Mouse (Mus musculus): ENCODE results near the gene Irs1. TPM values are rescaled to one million over a fixed set of nuclear protein-coding genes. Genes with fewer than 3 reads are reported as not detected.

Gene Irs1
- total and polyA plus RNA-seq, 3 experiments = not detected

DNA sequence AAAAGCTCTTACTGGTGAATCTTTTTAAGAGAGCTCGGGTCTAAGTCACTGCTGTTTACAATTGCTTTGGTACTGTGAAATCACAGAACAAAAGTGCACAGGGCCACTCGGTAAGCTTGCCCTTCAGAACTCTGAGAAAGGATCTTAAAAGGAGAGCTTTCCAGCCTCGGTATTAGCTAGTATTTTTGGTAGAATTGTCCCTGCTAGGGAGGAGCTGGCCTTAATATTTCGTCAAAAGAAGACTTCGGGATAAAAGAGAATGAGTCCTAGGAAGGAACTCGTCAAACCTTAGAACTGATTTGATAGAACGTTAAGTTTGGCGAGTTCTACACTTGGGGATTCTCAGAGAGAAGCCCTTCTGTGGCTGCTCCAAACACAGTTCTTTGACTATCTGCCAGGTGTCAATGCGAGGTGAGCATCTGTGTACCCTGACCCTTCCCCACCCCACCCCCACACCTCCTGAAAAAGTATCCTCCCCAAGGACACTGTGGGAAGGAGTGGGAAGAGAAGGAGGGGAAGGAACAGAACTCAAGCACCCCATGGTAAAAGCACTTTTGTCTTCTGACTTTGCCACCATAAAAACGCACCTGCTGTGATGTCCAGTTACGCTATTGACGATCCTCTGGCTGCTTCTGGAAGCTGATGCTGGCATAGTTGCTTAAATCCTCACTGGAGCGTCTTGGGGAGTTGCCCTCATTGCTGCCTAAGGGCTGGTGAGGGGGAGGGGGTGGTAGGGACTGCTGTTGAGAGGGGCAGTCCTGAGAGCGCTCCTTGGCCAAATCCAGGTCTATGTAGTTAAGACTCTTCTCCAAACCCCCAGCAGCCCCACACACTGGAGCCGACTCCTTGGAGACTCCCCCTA is 4.8 kb downstream of the Irs1 start:
- DNase-seq (ENCODE audit: extremely low read depth) = no peak
- Histone ChIP-seq H3K27me3 (replicated peaks) (no peaks in the 10 kb centered on the region), H3K27ac (ENCODE audit: insufficient read depth, low read depth) (no peak overlapping the region), H3K4me2 (ENCODE audit: insufficient read depth, low read depth, poor library complexity, severe bottlenecking) (no peak overlapping the region), H3K9me3 (replicated peaks; ENCODE audit: low read length) (peaks cover 18% of the 10 kb centered on the region), H3K9ac (ENCODE audit: insufficient read depth, low read depth) (no peak overlapping the region), H3K36me3 (replicated peaks in 1 of 2; ENCODE audit: control insufficient read depth in 1 of 2, insufficient read depth in 1 of 2, low read length in 1 of 2) (no peaks in the 10 kb centered on the region), H3K4me1 (ENCODE audit: control insufficient read depth in 1 of 2, insufficient read depth in 2 of 2) (no peaks in the 10 kb centered on the region), H3K4me3 (replicated peaks in 1 of 3; ENCODE audit: low read depth in 2 of 3, low read length in 2 of 3, poor library complexity in 1 of 3) (no peak overlapping the region), H3K79me2 (replicated peaks; ENCODE audit: control insufficient read depth, extremely low read depth, insufficient read depth, poor library complexity, severe bottlenecking) (no peaks in the 10 kb centered on the region)
- dilution Hi-C loops (cut with MboI; ENCODE audit: extremely low pct_ligation_motif_present, extremely low pct_unique_long_range_greater_than_20kb, low sequenced_read_pairs) (no loop called here), in situ Hi-C loops (cut with MboI; ENCODE audit: low pct_ligation_motif_present, low pct_unique_long_range_greater_than_20kb, low sequenced_read_pairs) (loop anchor here (25.0 kb wide), 1 partner anchor 974 kb away; no protein-coding TSS in a partner anchor)
- TF ChIP-seq MYC (IDR thresholded peaks at IDR 0.05; ENCODE audit: low read depth, low read length) (no peak), PAX5 (IDR thresholded peaks at IDR 0.05; ENCODE audit: low read length) (no peak), IRF4 (IDR thresholded peaks at IDR 0.05; ENCODE audit: low read depth, low read length) (no peak), HCFC1 (IDR thresholded peaks at IDR 0.05; ENCODE audit: low read depth, low read length) (no peak), EP300 (IDR thresholded peaks at IDR 0.05; ENCODE audit: low read length) (no peak), POLR2A (IDR thresholded peaks at IDR 0.05; ENCODE audit: low read depth, low read length) (no peak)

DNA sequence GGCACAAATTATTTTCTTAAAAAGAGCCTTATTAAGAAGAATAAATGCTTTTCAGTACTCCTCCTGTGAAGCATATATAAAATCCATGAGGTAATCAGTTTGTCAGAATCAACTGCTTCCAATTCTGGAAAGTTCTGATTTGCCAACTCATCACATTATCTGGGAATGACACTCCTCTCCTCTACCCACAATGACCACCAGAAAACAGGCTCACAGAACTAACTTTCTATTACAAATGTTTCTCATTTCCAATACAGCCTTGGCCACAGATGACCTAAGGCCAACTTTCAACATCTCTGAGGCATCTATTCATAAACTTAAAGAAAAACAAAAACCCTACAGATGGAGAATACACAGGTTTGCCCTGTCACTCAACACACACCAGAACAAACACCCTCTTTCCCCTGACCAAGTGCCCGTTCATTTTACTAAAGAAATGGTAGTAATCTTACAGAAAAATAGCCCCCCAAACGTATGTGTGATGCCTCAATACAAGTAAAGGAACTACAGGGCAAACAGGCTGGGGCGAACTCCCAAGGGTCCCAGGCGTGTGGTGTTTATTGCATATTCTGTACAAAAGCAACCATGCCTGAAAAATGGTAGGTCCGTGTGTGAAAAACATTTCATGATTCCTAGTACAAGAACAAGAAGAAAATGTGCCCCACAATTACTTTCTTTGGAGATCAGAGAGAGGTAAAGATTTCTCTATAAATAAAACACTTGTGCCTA is 5.6 kb downstream of the Irs1 start:
- no peak for DNase-seq (ENCODE audit: extremely low read depth)
- Histone ChIP-seq H3K9ac (ENCODE audit: insufficient read depth, low read depth) (no peak overlapping the region), H3K4me2 (ENCODE audit: insufficient read depth, low read depth, poor library complexity, severe bottlenecking) (0 out of 2 replicates have a peak overlapping the region, but pooled peaks have one; percentile 10), H3K79me2 (replicated peaks; ENCODE audit: control insufficient read depth, extremely low read depth, insufficient read depth, poor library complexity, severe bottlenecking) (no peaks in the 10 kb centered on the region), H3K27ac (ENCODE audit: insufficient read depth, low read depth) (no peak overlapping the region), H3K27me3 (replicated peaks) (no peaks in the 10 kb centered on the region), H3K4me3 (replicated peaks in 1 of 3; ENCODE audit: low read depth in 2 of 3, low read length in 2 of 3, poor library complexity in 1 of 3) (no peak overlapping the region), H3K4me1 (ENCODE audit: control insufficient read depth in 1 of 2, insufficient read depth in 2 of 2) (no peaks in the 10 kb centered on the region), H3K9me3 (replicated peaks; ENCODE audit: low read length) (peaks cover 14% of the 10 kb centered on the region), H3K36me3 (replicated peaks in 1 of 2; ENCODE audit: control insufficient read depth in 1 of 2, insufficient read depth in 1 of 2, low read length in 1 of 2) (no peaks in the 10 kb centered on the region)
- in situ Hi-C loops (cut with MboI; ENCODE audit: low pct_ligation_motif_present, low pct_unique_long_range_greater_than_20kb, low sequenced_read_pairs) = loop anchor here (25.0 kb wide), 1 partner anchor 973 kb away; no protein-coding TSS in a partner anchor
- TF ChIP-seq ZNF384 (IDR thresholded peaks at IDR 0.05; ENCODE audit: low read depth, low read length) (no peak), BHLHE40 (IDR thresholded peaks at IDR 0.05; ENCODE audit: low read depth, low read length) (no peak), MAZ (IDR thresholded peaks at IDR 0.05; ENCODE audit: low read depth, low read length) (no peak), RCOR1 (conservative IDR thresholded peaks at IDR 0.05; ENCODE audit: low read depth, low read length) (no peak)
- dilution Hi-C loops (cut with MboI; ENCODE audit: extremely low pct_ligation_motif_present, extremely low pct_unique_long_range_greater_than_20kb, low sequenced_read_pairs) = no loop called here

GRCm38 (mm10) chr1:82284403-82284802 is 6.8 kb downstream of the Irs1 start:
- no peak for DNase-seq (ENCODE audit: extremely low read depth)
- no peak overlapping the region for H3K27ac ChIP-seq (ENCODE audit: insufficient read depth, low read depth)
- dilution Hi-C loops (cut with MboI; ENCODE audit: extremely low pct_ligation_motif_present, extremely low pct_unique_long_range_greater_than_20kb, low sequenced_read_pairs) (no loop called here), in situ Hi-C loops (cut with MboI; ENCODE audit: low pct_ligation_motif_present, low pct_unique_long_range_greater_than_20kb, low sequenced_read_pairs) (loop anchor here (25.0 kb wide), 1 partner anchor 972 kb away; no protein-coding TSS in a partner anchor)
- H3K27me3 ChIP-seq (replicated peaks) = no peaks in the 10 kb centered on the region
- no peaks in the 10 kb centered on the region for H3K4me1 ChIP-seq (ENCODE audit: control insufficient read depth in 1 of 2, insufficient read depth in 2 of 2)
- peaks cover 2% of the 10 kb centered on the region for H3K9me3 ChIP-seq (replicated peaks; ENCODE audit: low read length)
- no peak for TF ChIP-seq CTCF (conservative IDR thresholded peaks at IDR 0.05 in 1 of 2, IDR thresholded peaks at IDR 0.05 in 1 of 2; ENCODE audit: low read depth in 2 of 2, low read length in 2 of 2)
- TF ChIP-seq GABPA (IDR thresholded peaks at IDR 0.05; ENCODE audit: insufficient replicate concordance, low read depth, low read length) = no peak
- no peak for TF ChIP-seq SMC3 (IDR thresholded peaks at IDR 0.05; ENCODE audit: low read depth, low read length)
- H3K9ac ChIP-seq (ENCODE audit: insufficient read depth, low read depth) = no peak overlapping the region
- H3K4me2 ChIP-seq (ENCODE audit: insufficient read depth, low read depth, poor library complexity, severe bottlenecking) = no peak overlapping the region
- H3K79me2 ChIP-seq (replicated peaks; ENCODE audit: control insufficient read depth, extremely low read depth, insufficient read depth, poor library complexity, severe bottlenecking) = no peaks in the 10 kb centered on the region
- no peaks in the 10 kb centered on the region for H3K36me3 ChIP-seq (replicated peaks in 1 of 2; ENCODE audit: control insufficient read depth in 1 of 2, insufficient read depth in 1 of 2, low read length in 1 of 2)
- no peak overlapping the region for H3K4me3 ChIP-seq (replicated peaks in 1 of 3; ENCODE audit: low read depth in 2 of 3, low read length in 2 of 3, poor library complexity in 1 of 3)

Data from CH12.LX (cell line).